Mouse (Mus musculus) E14TG2a.4 (cell line): Measurements from ENCODE around the gene Hmgcl.

ENCODE experiments used
- H3K27me3 ChIP-seq: 2 replicates; pipeline ENCODE4 v1.6.1; 2014; ENCODE audit warnings: low read length, control low read depth; ENCODE audit not compliant: insufficient read depth
- H3K36me3 ChIP-seq: 2 replicates; pipeline ENCODE4 v1.6.1; 2014; ENCODE audit warnings: low read length, control low read depth; ENCODE audit not compliant: insufficient read depth
- H3K4me1 ChIP-seq: replicated peaks from 2 replicates; pipeline ENCODE4 v1.6.1; 2014; ENCODE audit warnings: low read depth, low read length, control low read depth
- H3K4me3 ChIP-seq: replicated peaks from 2 replicates; pipeline ENCODE4 v1.5.1; 2014; ENCODE audit warnings: mild to moderate bottlenecking, low read length
- H3K9me3 ChIP-seq: 2 replicates; pipeline ENCODE4 v1.6.1; 2014; ENCODE audit warnings: low read length, control low read depth
- CTCF ChIP-seq: conservative IDR thresholded peaks from 2 replicates; pipeline ENCODE4 v1.5.1; 2014; ENCODE audit warnings: low read length
- NANOG ChIP-seq: IDR thresholded peaks from 2 replicates; pipeline ENCODE4 v1.6.1; 2014; ENCODE audit warnings: borderline replicate concordance, low read length, mixed read lengths
- POU5F1 ChIP-seq: IDR thresholded peaks from 2 replicates; pipeline ENCODE4 v1.6.1; 2014; ENCODE audit warnings: low read length, borderline replicate concordance

Hmgcl gene

DNA sequence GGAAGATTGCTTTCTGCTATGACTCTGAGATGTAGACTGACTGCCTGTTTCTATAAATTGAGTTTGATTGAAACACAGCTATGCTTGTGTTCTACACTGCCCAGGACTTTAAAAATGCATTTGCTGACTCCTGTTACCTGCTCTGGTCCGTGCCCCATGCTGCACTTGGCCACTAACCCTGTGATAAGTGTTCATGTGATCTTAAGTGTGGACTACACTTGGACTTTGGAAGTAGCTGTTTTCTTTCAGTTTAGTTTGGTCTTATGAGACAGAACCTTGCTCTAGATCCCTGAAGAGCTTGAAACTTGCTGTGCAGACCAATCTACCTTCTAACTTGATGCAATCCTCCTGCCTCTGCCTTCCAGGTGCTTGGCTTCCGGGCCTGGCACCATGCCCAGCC is 21.8 kb upstream of the Hmgcl start:
- H3K4me3 ChIP-seq, result no peak overlapping the region
- peaks cover 5% of the 10 kb centered on the region; the same call in 1 of the 2 replicates for H3K27me3 ChIP-seq
- peaks cover 31% of the 10 kb centered on the region for H3K36me3 ChIP-seq
- TF ChIP-seq NANOG (no peak), POU5F1 (no peak), CTCF (no peak)
- H3K4me1 ChIP-seq, result peaks cover 73% of the 10 kb centered on the region
- H3K9me3 ChIP-seq, result no peaks in the 10 kb centered on the region

DNA sequence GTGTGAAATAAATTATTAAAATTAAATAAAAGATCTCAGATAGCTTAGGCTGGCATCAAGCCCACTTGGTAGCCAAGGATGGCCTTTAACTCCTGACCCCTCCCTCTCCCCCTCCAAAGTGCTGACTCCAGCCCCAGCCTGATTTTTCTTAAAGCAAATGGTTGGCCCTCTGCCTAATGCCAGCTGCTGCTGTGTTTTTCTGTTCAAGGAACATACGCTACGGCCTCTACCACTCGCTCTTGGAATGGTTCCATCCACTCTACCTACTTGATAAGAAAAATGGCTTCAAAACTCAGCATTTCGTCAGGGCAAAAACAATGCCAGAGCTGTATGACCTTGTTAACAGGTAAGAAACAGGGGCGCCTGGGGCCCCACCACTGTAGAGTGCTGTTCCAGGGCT is 20.9 kb upstream of the Hmgcl start:
- Histone ChIP-seq H3K4me3 (peak overlapping the region; percentile 64), H3K4me1 (peaks cover 66% of the 10 kb centered on the region), H3K9me3 (no peaks in the 10 kb centered on the region), H3K27me3 (peaks cover 5% of the 10 kb centered on the region; the same call in 1 of the 2 replicates), H3K36me3 (peaks cover 37% of the 10 kb centered on the region)
- TF ChIP-seq NANOG (no peak), CTCF (no peak), POU5F1 (no peak)

DNA sequence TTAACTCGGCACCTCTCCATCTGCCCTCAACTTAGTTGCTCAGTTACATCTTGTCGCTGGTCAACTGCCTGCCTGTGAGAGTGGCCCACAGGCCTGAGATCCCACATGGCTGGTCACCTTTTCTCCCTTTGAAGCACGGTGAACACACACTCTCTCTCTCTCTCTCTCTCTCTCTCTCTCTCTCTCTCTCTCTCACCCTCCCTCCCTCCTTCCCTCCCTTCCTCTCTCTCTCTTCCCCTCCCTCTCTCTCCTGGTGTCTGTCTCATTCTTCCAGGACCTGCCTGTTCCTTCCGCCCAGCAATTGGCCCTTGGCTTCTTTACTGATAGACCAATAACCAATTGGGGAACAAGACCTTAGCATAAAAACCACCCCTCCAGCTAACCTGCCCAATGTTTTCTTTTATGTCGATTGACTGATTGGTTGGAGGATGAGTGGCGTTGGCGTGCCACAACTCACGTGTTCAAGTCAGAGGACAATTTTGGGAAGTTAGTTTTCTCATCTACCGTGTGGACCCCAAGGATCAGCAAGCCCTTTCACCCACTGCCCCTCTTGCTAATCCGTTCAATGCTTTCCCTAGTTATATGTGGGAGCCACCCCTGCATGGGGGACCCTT is 19.9 kb upstream of the Hmgcl start:
- peaks cover 5% of the 10 kb centered on the region; the same call in 1 of the 2 replicates for H3K27me3 ChIP-seq
- TF ChIP-seq NANOG (no peak), CTCF (no peak), POU5F1 (no peak)
- H3K9me3 ChIP-seq, result no peaks in the 10 kb centered on the region
- H3K36me3 ChIP-seq, result peaks cover 46% of the 10 kb centered on the region
- peaks cover 65% of the 10 kb centered on the region for H3K4me1 ChIP-seq
- peak overlapping the region; percentile 64 for H3K4me3 ChIP-seq

DNA sequence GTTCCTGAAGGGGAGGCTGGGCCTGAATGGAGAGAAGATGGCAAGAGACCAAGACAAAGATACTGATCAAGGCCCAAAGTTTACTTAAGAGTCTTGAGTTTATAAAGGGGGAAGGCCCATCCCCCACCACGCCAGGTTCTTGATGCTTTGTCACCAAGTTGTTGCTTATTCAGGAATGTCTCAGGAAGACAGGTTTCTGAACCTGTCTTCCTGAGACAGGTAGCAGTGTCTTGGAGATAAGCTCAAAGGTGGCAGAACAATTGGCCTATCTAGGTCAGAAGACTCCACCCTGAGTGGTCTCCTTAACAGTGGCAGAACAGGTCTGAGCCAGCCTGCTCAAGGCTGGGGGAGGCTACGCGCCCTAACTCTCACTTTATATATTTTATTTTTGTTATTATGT is 19.4 kb upstream of the Hmgcl start:
- Histone ChIP-seq H3K4me1 (peaks cover 59% of the 10 kb centered on the region), H3K9me3 (no peaks in the 10 kb centered on the region), H3K4me3 (peak overlapping the region; percentile 64), H3K36me3 (peaks cover 50% of the 10 kb centered on the region), H3K27me3 (no peaks in the 10 kb centered on the region)
- TF ChIP-seq NANOG, result no peak
- no peak for TF ChIP-seq CTCF
- TF ChIP-seq POU5F1, result no peak

DNA sequence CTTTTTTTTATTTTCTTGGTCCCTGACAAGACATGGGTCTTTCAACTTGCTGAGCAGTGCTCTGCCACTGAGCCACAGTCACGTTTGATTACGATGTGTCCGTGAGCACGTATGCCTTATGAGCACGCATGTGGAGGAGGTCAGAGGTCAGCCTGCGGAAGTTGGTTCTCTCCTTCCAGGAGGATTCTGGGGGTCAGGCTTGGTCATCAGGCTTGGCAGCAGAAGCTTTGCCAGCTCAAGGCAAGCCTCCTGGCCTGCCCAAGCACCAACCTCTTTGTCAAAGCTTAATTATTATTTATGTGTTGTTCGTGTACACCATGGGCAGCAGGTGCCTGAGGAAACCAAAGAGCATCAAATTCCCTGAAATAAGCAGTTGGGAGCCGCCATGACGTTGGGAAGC is 17.9 kb upstream of the Hmgcl start:
- Histone ChIP-seq H3K36me3 (peaks cover 55% of the 10 kb centered on the region), H3K4me1 (peaks cover 49% of the 10 kb centered on the region), H3K27me3 (no peaks in the 10 kb centered on the region), H3K4me3 (no peak overlapping the region), H3K9me3 (no peaks in the 10 kb centered on the region)
- TF ChIP-seq NANOG (no peak), CTCF (no peak), POU5F1 (no peak)

DNA sequence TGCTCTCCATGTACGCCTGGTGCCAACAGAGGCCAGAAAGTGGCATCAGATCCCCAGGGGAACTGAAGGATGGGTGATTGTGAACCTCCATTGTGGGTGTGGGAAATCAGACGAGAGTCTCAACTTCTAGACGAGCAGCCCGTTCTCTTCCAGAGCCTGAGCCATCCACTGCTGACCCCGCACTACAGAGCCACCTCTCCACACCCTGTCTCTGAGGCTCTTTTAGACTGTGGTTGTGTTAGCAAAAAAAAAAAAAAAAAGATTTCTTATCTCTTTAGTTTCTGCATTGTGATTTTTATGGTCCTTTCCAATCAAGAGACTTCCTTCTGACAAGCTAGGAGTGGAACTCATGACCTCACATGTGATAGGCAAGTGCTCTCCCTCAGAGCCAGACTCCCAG is 16.8 kb upstream of the Hmgcl start:
- Histone ChIP-seq H3K36me3 (peaks cover 58% of the 10 kb centered on the region), H3K27me3 (no peaks in the 10 kb centered on the region), H3K4me3 (no peak overlapping the region), H3K4me1 (peaks cover 45% of the 10 kb centered on the region), H3K9me3 (no peaks in the 10 kb centered on the region)
- TF ChIP-seq CTCF (no peak), POU5F1 (no peak), NANOG (no peak)

DNA sequence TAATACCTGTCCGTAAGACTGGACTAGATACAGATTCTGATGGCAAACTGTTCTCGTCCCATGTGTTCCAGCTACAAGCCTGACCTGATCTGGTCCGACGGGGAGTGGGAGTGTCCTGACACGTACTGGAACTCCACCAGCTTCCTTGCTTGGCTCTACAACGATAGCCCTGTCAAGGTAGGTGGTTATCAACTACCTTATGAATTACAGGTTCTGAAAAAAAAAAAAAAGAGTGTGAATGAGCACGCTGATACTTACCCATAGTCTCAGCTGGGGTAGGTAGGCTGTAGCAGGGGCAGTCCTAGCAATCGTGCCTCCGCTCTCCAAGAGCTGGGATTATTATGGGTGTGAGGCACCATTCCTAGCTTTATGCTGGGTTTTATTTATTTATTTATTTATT is 16.4 kb upstream of the Hmgcl start:
- Histone ChIP-seq H3K4me3 (no peak overlapping the region), H3K36me3 (peaks cover 57% of the 10 kb centered on the region), H3K4me1 (peaks cover 40% of the 10 kb centered on the region), H3K9me3 (no peaks in the 10 kb centered on the region), H3K27me3 (no peaks in the 10 kb centered on the region)
- TF ChIP-seq POU5F1, result no peak
- TF ChIP-seq CTCF, result no peak

DNA sequence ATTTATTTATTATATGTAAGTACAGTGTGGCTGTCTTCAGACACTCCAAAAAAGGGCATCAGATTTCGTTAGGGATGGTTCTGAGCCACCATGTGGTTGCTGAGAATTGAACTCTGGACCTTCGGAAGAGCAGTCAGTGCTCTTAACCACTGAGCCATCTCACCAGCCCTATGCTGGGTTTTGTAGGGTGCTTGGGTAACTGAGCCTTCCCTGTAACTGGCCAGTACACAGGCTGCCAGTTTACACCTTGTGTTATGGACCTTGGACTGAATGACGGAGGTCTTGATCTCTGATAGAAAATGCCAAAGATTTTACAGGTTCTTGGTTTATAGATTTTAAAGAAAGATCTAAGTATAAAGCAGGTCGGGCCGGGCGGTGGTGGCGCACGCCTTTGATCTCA is 16.0 kb upstream of the Hmgcl start:
- Histone ChIP-seq H3K36me3 (peaks cover 53% of the 10 kb centered on the region), H3K4me3 (no peak overlapping the region), H3K9me3 (no peaks in the 10 kb centered on the region), H3K4me1 (peaks cover 36% of the 10 kb centered on the region), H3K27me3 (no peaks in the 10 kb centered on the region)
- TF ChIP-seq POU5F1 (no peak), CTCF (no peak), NANOG (no peak)

DNA sequence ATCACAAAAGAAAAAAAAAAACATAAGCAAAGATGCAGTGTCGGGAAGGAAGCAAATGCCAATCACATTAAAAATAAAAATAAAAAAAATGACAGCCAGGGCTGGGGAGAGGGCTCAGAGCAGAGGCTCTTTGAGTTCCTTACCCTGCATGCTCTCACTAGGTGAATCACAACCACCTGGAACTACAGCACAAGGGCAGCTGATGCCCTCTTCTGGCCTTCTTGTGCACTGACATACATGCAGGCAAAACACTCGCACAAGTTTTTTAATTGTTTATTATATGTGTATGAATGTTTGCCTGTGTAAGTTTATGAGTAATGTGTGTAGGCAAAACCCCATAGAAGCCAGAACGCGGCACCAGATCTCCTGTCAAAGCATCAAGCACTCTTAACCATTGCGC is 14.4 kb upstream of the Hmgcl start:
- H3K4me3 ChIP-seq, result no peak overlapping the region
- H3K27me3 ChIP-seq, result no peaks in the 10 kb centered on the region
- TF ChIP-seq NANOG (no peak), CTCF (peak; percentile 46)
- peaks cover 24% of the 10 kb centered on the region for H3K4me1 ChIP-seq
- peaks cover 67% of the 10 kb centered on the region for H3K36me3 ChIP-seq
- H3K9me3 ChIP-seq, result no peaks in the 10 kb centered on the region
